Mouse (Mus musculus) liver, adult 2 months (tissue): Measurements from ENCODE around the gene Ackr4.

Experiments used
- CTCF ChIP-seq: fragments of 200-500 bp; IDR thresholded peaks from 2 replicates; pipeline ENCODE4 v1.5.1; 2011; ENCODE audit warnings: low read depth, low read length, control low read depth
- POLR2A ChIP-seq: fragments of 200-500 bp; IDR thresholded peaks from 2 replicates; pipeline ENCODE4 v1.6.1; 2011; ENCODE audit warnings: low read length, control low read depth; ENCODE audit not compliant: insufficient read depth; ENCODE audit errors: extremely low read depth

DNA sequence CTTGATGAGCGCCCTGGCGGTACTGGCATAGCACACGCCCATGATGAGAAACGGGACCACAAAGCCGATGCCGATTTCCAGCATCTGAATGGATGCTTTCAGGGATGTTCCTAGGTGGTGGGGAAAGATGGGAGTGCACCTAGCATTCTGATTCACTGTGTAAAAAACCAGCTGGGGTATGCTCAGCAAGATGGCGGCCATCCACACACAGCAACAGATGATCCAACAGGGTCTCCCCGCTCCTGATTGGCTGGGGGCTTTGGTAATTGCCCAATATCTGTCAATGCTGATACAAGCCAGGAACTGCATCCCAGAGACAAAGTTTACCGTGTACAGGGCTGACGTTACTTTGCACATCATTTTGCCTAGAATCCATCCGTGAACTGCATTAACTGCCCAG, 27.7 kb downstream of the Ackr4 start:
- TF ChIP-seq CTCF (no peak), POLR2A (no peak)
